Mouse (Mus musculus): ENCODE results near the gene Map2k4. TPM values are rescaled to one million over a fixed set of nuclear protein-coding genes. Genes with fewer than 3 reads are reported as not detected.

The Map2k4 gene
- total RNA-seq (2021), result 100 to 1,000 TPM; 185 to 192 TPM
- long read RNA-seq, experiment 1, transcript Map2k4-201 (11 exons, 3,695 nt), result major isoform, 31 of 117 reads
- long read RNA-seq, experiment 1, partial matches to known transcripts, result 13 of 117 reads
- long read RNA-seq, experiment 1, other reads (novel, unspliced or antisense), result 73 of 117 reads
- long read RNA-seq, experiment 2, transcript Map2k4-201 (11 exons, 3,695 nt), result major isoform, 13 of 86 reads
- long read RNA-seq, experiment 2, partial matches to known transcripts, result 3 of 86 reads
- long read RNA-seq, experiment 2, other reads (novel, unspliced or antisense), result 70 of 86 reads

GRCm38 (mm10) chr11:65788154-65788553 lies at the start of gene Map2k4:
Map2k4 (minus strand) TSS chr11:65788297.
- intact Hi-C loops (cut with DNase I), result loop anchor here (2.0 to 5.0 kb wide), 2 partner anchors 19 to 76 kb away; partner anchors contain the start of gene Zkscan6
- H3K27ac ChIP-seq, result peak within 1 kb of the TSS; percentile 95
- peak within 1 kb of the TSS; percentile 98 for H3K4me3 ChIP-seq
- no peak for TF ChIP-seq CTCF (IDR thresholded peaks at IDR 0.05)
- peak; percentile 92 to 93 for DNase-seq (ENCODE audit: extremely low spot score in 1 of 2, low spot score in 2 of 2)

GRCm38 (mm10) chr11:65824556-65824955 lies 36.5 kb upstream of the Map2k4 start:
- H3K4me3 ChIP-seq, result no peak overlapping the region
- no peak for DNase-seq (ENCODE audit: extremely low spot score in 1 of 2, low spot score in 2 of 2)
- intact Hi-C loops (cut with DNase I), result loop anchor here (5.0 kb wide), 3 partner anchors 298 to 1163 kb away; partner anchors contain the start of gene Shisa6
- TF ChIP-seq CTCF (IDR thresholded peaks at IDR 0.05), result no peak
- no peak overlapping the region for H3K27ac ChIP-seq

- DNase-seq (ENCODE audit: extremely low spot score in 1 of 2, low spot score in 2 of 2), result peak; percentile 69 to 70
- Histone ChIP-seq H3K4me3 (no peak overlapping the region), H3K27ac (no peak overlapping the region)
- intact Hi-C loops (cut with DNase I), result loop anchor here (2.0 to 5.0 kb wide), 5 partner anchors 301 to 1166 kb away; partner anchors contain the start of gene Shisa6
- peak; percentile 82 for TF ChIP-seq CTCF (IDR thresholded peaks at IDR 0.05)
Observed at GRCm38 (mm10) chr11:65820877-65821276, 32.8 kb upstream of the Map2k4 start.

- peak; percentile 53 for TF ChIP-seq CTCF (IDR thresholded peaks at IDR 0.05)
- Histone ChIP-seq H3K27ac (no peak overlapping the region), H3K4me3 (no peak overlapping the region)
- no peak for DNase-seq (ENCODE audit: extremely low spot score in 1 of 2, low spot score in 2 of 2)
- intact Hi-C loops (cut with DNase I), result loop anchor here (2.0 to 5.0 kb wide), 5 partner anchors 302 to 1167 kb away; partner anchors contain the start of gene Shisa6
Observed at GRCm38 (mm10) chr11:65820280-65820679, 32.2 kb upstream of the Map2k4 start.

GRCm38 (mm10) chr11:65818193-65818592 lies 30.1 kb upstream of the Map2k4 start:
- intact Hi-C loops (cut with DNase I), result no loop called here
- no peak for DNase-seq (ENCODE audit: extremely low spot score in 1 of 2, low spot score in 2 of 2)
- Histone ChIP-seq H3K27ac (no peak overlapping the region), H3K4me3 (no peak overlapping the region)
- TF ChIP-seq CTCF (IDR thresholded peaks at IDR 0.05), result no peak

- H3K27ac ChIP-seq, result no peak overlapping the region
- intact Hi-C loops (cut with DNase I), result no loop called here
- no peak for TF ChIP-seq CTCF (IDR thresholded peaks at IDR 0.05)
Observed at GRCm38 (mm10) chr11:65816237-65816636, 28.1 kb upstream of the Map2k4 start.

GRCm38 (mm10) chr11:65814381-65814780 lies 26.3 kb upstream of the Map2k4 start:
- no peak overlapping the region for H3K4me3 ChIP-seq
- no peak overlapping the region for H3K27ac ChIP-seq
- no peak for DNase-seq (ENCODE audit: extremely low spot score in 1 of 2, low spot score in 2 of 2)
- intact Hi-C loops (cut with DNase I), result no loop called here
- TF ChIP-seq CTCF (IDR thresholded peaks at IDR 0.05), result no peak

More at GRCm38 (mm10) chr11:65816237-65816636, 28.1 kb upstream of the Map2k4 start:
- H3K4me3 ChIP-seq, result no peak overlapping the region
- no peak for DNase-seq (ENCODE audit: extremely low spot score in 1 of 2, low spot score in 2 of 2)

GRCm38 (mm10) chr11:65812088-65812487 lies 24.0 kb upstream of the Map2k4 start:
- Histone ChIP-seq H3K4me3 (no peak overlapping the region), H3K27ac (no peak overlapping the region)
- intact Hi-C loops (cut with DNase I), result no loop called here
- TF ChIP-seq CTCF (IDR thresholded peaks at IDR 0.05), result no peak
- no peak for DNase-seq (ENCODE audit: extremely low spot score in 1 of 2, low spot score in 2 of 2)

GRCm38 (mm10) chr11:65807601-65808000 lies 19.5 kb upstream of the Map2k4 start:
- intact Hi-C loops (cut with DNase I), result loop anchor here (2.0 to 10.0 kb wide), 3 partner anchors 19 to 563 kb away; partner anchors contain the start of gene Map2k4
- DNase-seq (ENCODE audit: extremely low spot score in 1 of 2, low spot score in 2 of 2), result no peak
- Histone ChIP-seq H3K27ac (peak overlapping the region; percentile 97), H3K4me3 (peak overlapping the region; percentile 96)
- no peak for TF ChIP-seq CTCF (IDR thresholded peaks at IDR 0.05)

GRCm38 (mm10) chr11:65806909-65807504 lies 18.9 kb upstream of the Map2k4 start, which contains the start of gene Zkscan6:
Zkscan6 (plus strand) TSS chr11:65807175.
- DNase-seq (ENCODE audit: extremely low spot score in 1 of 2, low spot score in 2 of 2), result peak; percentile 82
- H3K27ac ChIP-seq, result peak within 1 kb of the TSS; percentile 97
- no peak for TF ChIP-seq CTCF (IDR thresholded peaks at IDR 0.05)
- H3K4me3 ChIP-seq, result peak within 1 kb of the TSS; percentile 96
- intact Hi-C loops (cut with DNase I), result loop anchor here (2.0 to 10.0 kb wide), 3 partner anchors 18 to 562 kb away; partner anchors contain the start of gene Map2k4

- peak overlapping the region; percentile 97 for H3K27ac ChIP-seq
- intact Hi-C loops (cut with DNase I), result loop anchor here (2.0 to 10.0 kb wide), 3 partner anchors 18 to 562 kb away; partner anchors contain the start of gene Map2k4
- DNase-seq (ENCODE audit: extremely low spot score in 1 of 2, low spot score in 2 of 2), result peak; percentile 26 to 37
- no peak for TF ChIP-seq CTCF (IDR thresholded peaks at IDR 0.05)
- H3K4me3 ChIP-seq, result peak overlapping the region; percentile 96
Observed at GRCm38 (mm10) chr11:65806321-65806904, 18.3 kb upstream of the Map2k4 start.
